Mouse (Mus musculus): ENCODE measurements around the gene Cdk5rap3.

GRCm38 (mm10) chr11:96946498-96946897, 30.2 kb upstream of the Cdk5rap3 start:
- no peak for TF ChIP-seq CTCF (IDR thresholded peaks at IDR 0.05; ENCODE audit: low read depth)
- no peak for TF ChIP-seq EP300 (IDR thresholded peaks at IDR 0.05; ENCODE audit: low read depth)
